Mouse (Mus musculus) intestine, embryonic 16.5 days (tissue): ENCODE data around the gene Scgb1b27. TPM values are rescaled to one million over a fixed set of nuclear protein-coding genes. Genes with fewer than 3 reads are reported as not detected.
A peak's percentile ranks its signal among the peaks of the same experiment; 100 is the strongest.
"Not testable (repeated sequence)": the region's sequence is repeated elsewhere in the genome, so short reads cannot be mapped to it uniquely, and the experiment has no call there.

Experiments used
- ATAC-seq: fragments of 200-750 bp; cut with Nextera tagmentation; 2 replicates; pipeline ENCODE4 v1.8.0; 2017; ENCODE audit warnings: moderate TSS enrichment, moderate library complexity
- H3K27ac ChIP-seq: fragments of 300-500 bp; sonication (generic); 2 replicates; pipeline ENCODE4 v1.5.1; 2014; ENCODE audit warnings: mild to moderate bottlenecking, low read length
- H3K27me3 ChIP-seq: fragments of 300-500 bp; sonication (generic); replicated peaks from 2 replicates; pipeline ENCODE4 v1.6.1; 2014; ENCODE audit warnings: low read length, control low read depth, mixed read lengths; ENCODE audit not compliant: control insufficient read depth, insufficient read depth
- H3K36me3 ChIP-seq: fragments of 300-500 bp; sonication (generic); 2 replicates; pipeline ENCODE4 v1.6.1; 2014; ENCODE audit warnings: low read length, control low read depth; ENCODE audit not compliant: control insufficient read depth, insufficient read depth
- H3K4me1 ChIP-seq: fragments of 300-500 bp; sonication (generic); 2 replicates; pipeline ENCODE4 v1.6.1; 2014; ENCODE audit warnings: low read length, control low read depth, mixed read lengths; ENCODE audit not compliant: control insufficient read depth, insufficient read depth
- H3K4me2 ChIP-seq: fragments of 300-500 bp; sonication (generic); 2 replicates; pipeline ENCODE4 v1.6.1; 2014; ENCODE audit warnings: low read depth, low read length, control low read depth
- H3K4me3 ChIP-seq: fragments of 300-500 bp; sonication (generic); 2 replicates; pipeline ENCODE4 v1.5.1; 2014; ENCODE audit warnings: mild to moderate bottlenecking, low read length
- H3K9ac ChIP-seq: fragments of 300-500 bp; sonication (generic); 2 replicates; pipeline ENCODE4 v1.6.1; 2014; ENCODE audit warnings: low read depth, low read length
- H3K9me3 ChIP-seq: fragments of 300-500 bp; sonication (generic); 2 replicates; pipeline ENCODE4 v1.6.1; 2016; ENCODE audit warnings: low read length, control low read depth; ENCODE audit not compliant: control insufficient read depth
- WGBS: fragments of 180-500 bp; shearing (Covaris S2); extraction: QIAGEN DNeasy Blood & Tissue Kit; methylation state at CpG from one replicate; pipeline ENCODE4 v1.1.7; 2014; 5-methylcytosine and 5-hydroxymethylcytosine counted together
- polyA plus RNA-seq: library from polyadenylated mRNA; unstranded; fragments of >200 nt; fragmentation: Nextera tagmentation; extraction: Ambion mirVana; gene quantifications from 2 replicates; pipeline ENCODE4 v1.2.1, GENCODE M21; 2015

The Scgb1b27 gene
- polyA plus RNA-seq = not detected in 2 replicates

- not testable (repeated sequence) for ATAC-seq, H3K4me3 ChIP-seq
Observed at GRCm38 (mm10) chr7:34021183-34021582, at the start of gene Scgb1b27. Gene Scgb1b27, plus strand, starts transcription at chr7:34021483.

GRCm38 (mm10) chr7:33982281-33982680 is 39.0 kb upstream of the Scgb1b27 start:
- not testable (repeated sequence) for H3K9ac ChIP-seq, ATAC-seq, H3K4me1 ChIP-seq, H3K4me2 ChIP-seq, H3K9me3 ChIP-seq, H3K36me3 ChIP-seq, H3K27me3 ChIP-seq, H3K27ac ChIP-seq, H3K4me3 ChIP-seq
- 25% methylated on average over 8 of the region's 9 CpGs for WGBS

More at GRCm38 (mm10) chr7:34021183-34021582, at the start of gene Scgb1b27:
- 88% methylated on average over 1 of the region's 1 CpGs for WGBS
- not testable (repeated sequence) for H3K4me1 ChIP-seq, H3K9ac ChIP-seq, H3K9me3 ChIP-seq, H3K36me3 ChIP-seq, H3K4me2 ChIP-seq, H3K27me3 ChIP-seq, H3K27ac ChIP-seq

- Histone ChIP-seq H3K4me2 (no peak within 1 kb of the TSS), H3K36me3 (no peaks in the 10 kb centered on the region), H3K9ac (no peak within 1 kb of the TSS), H3K27me3 (no peaks in the 10 kb centered on the region), H3K27ac (no peak within 1 kb of the TSS), H3K4me1 (no peaks in the 10 kb centered on the region), H3K9me3 (no peaks in the 10 kb centered on the region), H3K4me3 (no peak within 1 kb of the TSS)
- ATAC-seq = no peak
- WGBS = 73% methylated on average over 4 of the region's 4 CpGs
Observed at GRCm38 (mm10) chr7:34013842-34014241, 7.4 kb upstream of the Scgb1b27 start, which contains the start of gene Scgb2b27. Gene Scgb2b27, minus strand, starts transcription at chr7:34013942.

- ATAC-seq = no peak
- Histone ChIP-seq H3K9me3 (peaks cover 4% of the 10 kb centered on the region; the same call in 1 of the 2 replicates), H3K27ac (no peak overlapping the region), H3K4me1 (no peaks in the 10 kb centered on the region), H3K4me2 (no peak overlapping the region), H3K36me3 (no peaks in the 10 kb centered on the region), H3K9ac (no peak overlapping the region), H3K4me3 (no peak overlapping the region), H3K27me3 (no peaks in the 10 kb centered on the region)
- 80% methylated on average over 4 of the region's 4 CpGs for WGBS
Observed at GRCm38 (mm10) chr7:34025641-34026040, 4.4 kb downstream of the Scgb1b27 start.

- not testable (repeated sequence) for H3K4me3 ChIP-seq, H3K4me2 ChIP-seq, H3K9me3 ChIP-seq, H3K27me3 ChIP-seq, H3K27ac ChIP-seq, H3K9ac ChIP-seq, H3K4me1 ChIP-seq, ATAC-seq, H3K36me3 ChIP-seq
- WGBS = 87% methylated on average over 9 of the region's 9 CpGs
Observed at GRCm38 (mm10) chr7:34027202-34027601, 5.9 kb downstream of the Scgb1b27 start.

- no peak for ATAC-seq
- Histone ChIP-seq H3K9me3 (peaks cover 4% of the 10 kb centered on the region; the same call in 1 of the 2 replicates), H3K4me1 (no peaks in the 10 kb centered on the region), H3K27ac (no peak overlapping the region), H3K9ac (no peak overlapping the region), H3K36me3 (no peaks in the 10 kb centered on the region), H3K4me2 (no peak overlapping the region), H3K4me3 (no peak overlapping the region), H3K27me3 (no peaks in the 10 kb centered on the region)
- WGBS = 94% methylated on average over 11 of the region's 11 CpGs
Observed at GRCm38 (mm10) chr7:34030026-34030425, 8.7 kb downstream of the Scgb1b27 start.

GRCm38 (mm10) chr7:34034579-34034978 is 13.3 kb downstream of the Scgb1b27 start:
- peak; percentile 53; the same call in 1 of the 2 replicates for ATAC-seq
- H3K4me3 ChIP-seq = not testable (repeated sequence)
- WGBS = 63% methylated on average over 2 of the region's 4 CpGs

GRCm38 (mm10) chr7:34036076-34036815 is 15.0 kb downstream of the Scgb1b27 start:
- H3K4me2 ChIP-seq, H3K27me3 ChIP-seq, H3K9me3 ChIP-seq, H3K4me1 ChIP-seq, H3K36me3 ChIP-seq, H3K4me3 ChIP-seq, ATAC-seq, H3K9ac ChIP-seq, H3K27ac ChIP-seq: not testable (repeated sequence)
- 92% methylated on average over 11 of the region's 11 CpGs for whole genome bisulfite sequencing

More at GRCm38 (mm10) chr7:34034579-34034978, 13.3 kb downstream of the Scgb1b27 start:
- not testable (repeated sequence) for H3K4me1 ChIP-seq, H3K27me3 ChIP-seq, H3K36me3 ChIP-seq, H3K9me3 ChIP-seq, H3K9ac ChIP-seq, H3K4me2 ChIP-seq, H3K27ac ChIP-seq

GRCm38 (mm10) chr7:34068132-34068531 is 46.8 kb downstream of the Scgb1b27 start:
- H3K9me3 ChIP-seq, H3K4me3 ChIP-seq, H3K27ac ChIP-seq, H3K4me2 ChIP-seq, H3K9ac ChIP-seq, H3K4me1 ChIP-seq, H3K36me3 ChIP-seq, H3K27me3 ChIP-seq: not testable (repeated sequence)
- ATAC-seq = peak; percentile 74
- WGBS = 74% methylated on average over 5 of the region's 5 CpGs
